Mouse (Mus musculus): ENCODE data around the gene Tfip11. TPM values are rescaled to one million over a fixed set of nuclear protein-coding genes. Genes with fewer than 3 reads are reported as not detected.

The Tfip11 gene
- polyA plus RNA-seq, 1 experiment from 2014 or later, result 37.8 TPM

GRCm38 (mm10) chr5:112368666-112369065 lies 42.5 kb downstream of the Tfip11 start:
- Histone ChIP-seq H3K4me2 (replicated peaks; ENCODE audit: low read depth, low read length) (no peak overlapping the region), H3K9ac (replicated peaks; ENCODE audit: low read length) (no peak overlapping the region), H3K27ac (ENCODE audit: low read length) (no peak overlapping the region), H3K27me3 (ENCODE audit: insufficient read depth, low read length) (no peaks in the 10 kb centered on the region), H3K9me3 (ENCODE audit: low read length) (no peaks in the 10 kb centered on the region), H3K36me3 (ENCODE audit: insufficient read depth, low read length) (peaks cover 49% of the 10 kb centered on the region), H3K4me3 (ENCODE audit: low read length) (no peak overlapping the region), H3K4me1 (ENCODE audit: insufficient read depth, low read length) (no peaks in the 10 kb centered on the region)
- ATAC-seq (ENCODE audit: low FRiP score, low TSS enrichment), result no peak
- 87% methylated on average over 10 of the region's 10 CpGs for WGBS

GRCm38 (mm10) chr5:112369326-112369725 lies 43.2 kb downstream of the Tfip11 start:
- Histone ChIP-seq H3K27ac (ENCODE audit: low read length) (no peak overlapping the region), H3K9ac (replicated peaks; ENCODE audit: low read length) (no peak overlapping the region), H3K36me3 (ENCODE audit: insufficient read depth, low read length) (peaks cover 44% of the 10 kb centered on the region), H3K27me3 (ENCODE audit: insufficient read depth, low read length) (no peaks in the 10 kb centered on the region), H3K4me1 (ENCODE audit: insufficient read depth, low read length) (no peaks in the 10 kb centered on the region), H3K9me3 (ENCODE audit: low read length) (no peaks in the 10 kb centered on the region), H3K4me2 (replicated peaks; ENCODE audit: low read depth, low read length) (no peak overlapping the region), H3K4me3 (ENCODE audit: low read length) (no peak overlapping the region)
- no peak for ATAC-seq (ENCODE audit: low FRiP score, low TSS enrichment)
- WGBS, result 92% methylated on average over 13 of the region's 13 CpGs

GRCm38 (mm10) chr5:112370236-112370813 lies 44.2 kb downstream of the Tfip11 start:
- H3K4me3 ChIP-seq (ENCODE audit: low read length), result no peak overlapping the region
- no peaks in the 10 kb centered on the region for H3K9me3 ChIP-seq (ENCODE audit: low read length)
- H3K36me3 ChIP-seq (ENCODE audit: insufficient read depth, low read length), result peaks cover 40% of the 10 kb centered on the region
- H3K4me2 ChIP-seq (replicated peaks; ENCODE audit: low read depth, low read length), result no peak overlapping the region
- H3K4me1 ChIP-seq (ENCODE audit: insufficient read depth, low read length), result no peaks in the 10 kb centered on the region
- 91% methylated on average over 12 of the region's 12 CpGs for WGBS
- H3K9ac ChIP-seq (replicated peaks; ENCODE audit: low read length), result no peak overlapping the region
- H3K27me3 ChIP-seq (ENCODE audit: insufficient read depth, low read length), result no peaks in the 10 kb centered on the region
- no peak overlapping the region for H3K27ac ChIP-seq (ENCODE audit: low read length)
- ATAC-seq (ENCODE audit: low FRiP score, low TSS enrichment), result no peak

GRCm38 (mm10) chr5:112371933-112372332 lies 45.8 kb downstream of the Tfip11 start:
- Histone ChIP-seq H3K4me1 (ENCODE audit: insufficient read depth, low read length) (no peaks in the 10 kb centered on the region), H3K27me3 (ENCODE audit: insufficient read depth, low read length) (no peaks in the 10 kb centered on the region), H3K36me3 (ENCODE audit: insufficient read depth, low read length) (peaks cover 37% of the 10 kb centered on the region), H3K27ac (ENCODE audit: low read length) (no peak overlapping the region), H3K4me2 (replicated peaks; ENCODE audit: low read depth, low read length) (no peak overlapping the region), H3K9me3 (ENCODE audit: low read length) (no peaks in the 10 kb centered on the region), H3K4me3 (ENCODE audit: low read length) (no peak overlapping the region), H3K9ac (replicated peaks; ENCODE audit: low read length) (no peak overlapping the region)
- ATAC-seq (ENCODE audit: low FRiP score, low TSS enrichment), result no peak
- WGBS, result 79% methylated on average over 7 of the region's 7 CpGs

DNA sequence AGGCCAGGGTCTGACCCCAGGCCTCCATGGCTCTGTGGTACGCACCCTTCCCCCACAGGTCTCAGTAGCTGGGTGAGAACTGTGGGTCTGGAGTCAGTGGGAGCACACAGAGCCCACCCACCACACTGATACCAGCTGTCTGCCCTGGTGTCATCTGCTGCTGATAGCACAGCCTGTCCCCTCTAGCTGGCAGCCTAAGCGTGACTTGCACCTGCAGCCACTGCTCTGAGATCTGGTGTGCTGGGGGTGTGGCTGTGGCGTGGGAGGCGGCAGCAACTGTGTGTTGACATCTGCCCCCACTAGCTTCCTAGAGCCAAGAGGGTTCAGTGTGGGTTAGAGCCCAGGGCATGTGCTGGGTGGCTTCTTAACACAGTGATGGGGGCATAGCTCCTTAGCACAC lies 50.0 kb downstream of the Tfip11 start:
- Histone ChIP-seq H3K4me2 (replicated peaks; ENCODE audit: low read depth, low read length) (no peak overlapping the region), H3K27ac (ENCODE audit: low read length) (no peak overlapping the region), H3K4me1 (ENCODE audit: insufficient read depth, low read length) (no peaks in the 10 kb centered on the region), H3K36me3 (ENCODE audit: insufficient read depth, low read length) (peaks cover 14% of the 10 kb centered on the region; the same call in 1 of the 2 replicates), H3K9me3 (ENCODE audit: low read length) (no peaks in the 10 kb centered on the region), H3K9ac (replicated peaks; ENCODE audit: low read length) (no peak overlapping the region), H3K27me3 (ENCODE audit: insufficient read depth, low read length) (no peaks in the 10 kb centered on the region), H3K4me3 (ENCODE audit: low read length) (no peak overlapping the region)
- WGBS, result 77% methylated on average over 4 of the region's 4 CpGs
- no peak for ATAC-seq (ENCODE audit: low FRiP score, low TSS enrichment)

DNA sequence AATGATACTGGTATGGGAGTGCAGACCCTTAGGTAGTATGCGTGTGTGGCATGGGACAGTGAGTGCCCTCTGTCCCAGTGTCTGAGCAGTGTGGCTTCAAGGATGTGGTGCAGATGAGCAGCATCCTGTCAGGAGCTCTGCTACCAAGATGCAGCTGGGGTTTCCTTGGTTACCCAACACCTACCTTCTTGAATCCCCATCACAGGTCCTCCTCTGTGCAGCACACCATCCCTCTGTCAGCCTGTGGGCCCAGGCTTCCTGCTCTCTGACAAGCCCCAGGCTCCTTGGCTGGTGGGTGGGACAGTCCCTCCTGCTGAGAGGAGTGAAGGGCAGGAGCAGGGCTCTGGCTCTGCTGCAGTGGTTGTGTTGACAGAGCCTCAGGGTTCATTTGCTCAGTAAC lies 51.2 kb downstream of the Tfip11 start:
- H3K27me3 ChIP-seq (ENCODE audit: insufficient read depth, low read length), result no peaks in the 10 kb centered on the region
- H3K4me1 ChIP-seq (ENCODE audit: insufficient read depth, low read length), result no peaks in the 10 kb centered on the region
- no peak overlapping the region for H3K9ac ChIP-seq (replicated peaks; ENCODE audit: low read length)
- no peak for ATAC-seq (ENCODE audit: low FRiP score, low TSS enrichment)
- H3K36me3 ChIP-seq (ENCODE audit: insufficient read depth, low read length), result peaks cover 12% of the 10 kb centered on the region; the same call in 1 of the 2 replicates
- no peak overlapping the region for H3K4me2 ChIP-seq (replicated peaks; ENCODE audit: low read depth, low read length)
- H3K4me3 ChIP-seq (ENCODE audit: low read length), result no peak overlapping the region
- no peaks in the 10 kb centered on the region for H3K9me3 ChIP-seq (ENCODE audit: low read length)
- H3K27ac ChIP-seq (ENCODE audit: low read length), result no peak overlapping the region
- 89% methylated on average over 1 of the region's 1 CpGs for WGBS

DNA sequence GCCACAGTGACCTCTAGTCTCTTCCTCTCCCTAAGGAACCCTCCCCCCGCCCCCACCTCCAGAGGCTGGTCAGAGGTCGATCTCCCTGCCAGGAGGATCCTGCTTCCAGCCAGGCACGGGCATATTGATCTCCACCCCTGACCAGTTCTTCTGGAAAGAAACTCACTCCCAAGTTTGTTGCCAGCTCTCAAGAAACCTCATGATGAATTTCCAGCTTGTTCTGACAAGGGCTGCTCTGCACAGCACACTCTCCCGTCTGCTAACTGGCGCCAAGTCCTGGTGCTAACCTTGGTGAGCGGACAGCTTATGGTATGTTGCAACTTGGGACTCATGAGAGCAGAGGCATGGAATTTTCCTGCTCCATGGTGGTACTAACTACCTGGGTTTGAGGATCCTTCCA lies 52.6 kb downstream of the Tfip11 start:
- ATAC-seq (ENCODE audit: low FRiP score, low TSS enrichment), result no peak
- H3K36me3 ChIP-seq (ENCODE audit: insufficient read depth, low read length), result peaks cover 12% of the 10 kb centered on the region; the same call in 1 of the 2 replicates
- no peaks in the 10 kb centered on the region for H3K9me3 ChIP-seq (ENCODE audit: low read length)
- no peak overlapping the region for H3K27ac ChIP-seq (ENCODE audit: low read length)
- H3K4me2 ChIP-seq (replicated peaks; ENCODE audit: low read depth, low read length), result no peak overlapping the region
- no peaks in the 10 kb centered on the region for H3K4me1 ChIP-seq (ENCODE audit: insufficient read depth, low read length)
- no peaks in the 10 kb centered on the region for H3K27me3 ChIP-seq (ENCODE audit: insufficient read depth, low read length)
- H3K9ac ChIP-seq (replicated peaks; ENCODE audit: low read length), result no peak overlapping the region
- H3K4me3 ChIP-seq (ENCODE audit: low read length), result no peak overlapping the region
- WGBS, result 72% methylated on average over 6 of the region's 6 CpGs

GRCm38 (mm10) chr5:112381154-112381553 lies 55.0 kb downstream of the Tfip11 start:
- Histone ChIP-seq H3K4me3 (ENCODE audit: low read length) (no peak overlapping the region), H3K27me3 (ENCODE audit: insufficient read depth, low read length) (no peaks in the 10 kb centered on the region), H3K9ac (replicated peaks; ENCODE audit: low read length) (no peak overlapping the region), H3K4me2 (replicated peaks; ENCODE audit: low read depth, low read length) (no peak overlapping the region), H3K9me3 (ENCODE audit: low read length) (no peaks in the 10 kb centered on the region), H3K27ac (ENCODE audit: low read length) (no peak overlapping the region), H3K36me3 (ENCODE audit: insufficient read depth, low read length) (peaks cover 3% of the 10 kb centered on the region; the same call in 1 of the 2 replicates), H3K4me1 (ENCODE audit: insufficient read depth, low read length) (no peaks in the 10 kb centered on the region)
- ATAC-seq (ENCODE audit: low FRiP score, low TSS enrichment), result no peak
- WGBS, result 81% methylated on average over 11 of the region's 11 CpGs

DNA sequence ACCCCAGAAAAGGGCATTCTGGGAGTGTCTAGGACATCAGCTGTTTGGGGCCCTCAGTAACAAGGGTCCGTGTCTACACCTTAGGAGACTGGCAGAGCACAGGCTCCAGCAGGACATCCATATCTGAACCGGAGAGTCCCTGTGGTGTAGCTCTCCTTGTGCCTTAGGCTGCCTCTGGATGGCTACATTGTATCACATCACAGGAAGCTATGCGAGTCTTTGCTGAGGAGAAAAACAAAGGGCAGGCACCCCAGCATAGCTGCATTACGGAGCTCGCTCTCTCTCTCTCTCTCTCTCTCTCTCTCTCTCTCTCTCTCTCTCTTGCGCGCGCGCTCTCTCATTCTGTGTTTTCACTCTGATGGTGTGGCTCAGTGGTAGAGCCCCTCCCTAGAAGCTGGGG lies 55.9 kb downstream of the Tfip11 start:
- ATAC-seq (ENCODE audit: low FRiP score, low TSS enrichment), result no peak
- no peak overlapping the region for H3K4me3 ChIP-seq (ENCODE audit: low read length)
- H3K4me2 ChIP-seq (replicated peaks; ENCODE audit: low read depth, low read length), result no peak overlapping the region
- no peak overlapping the region for H3K27ac ChIP-seq (ENCODE audit: low read length)
- peaks cover 3% of the 10 kb centered on the region; the same call in 1 of the 2 replicates for H3K36me3 ChIP-seq (ENCODE audit: insufficient read depth, low read length)
- H3K9ac ChIP-seq (replicated peaks; ENCODE audit: low read length), result no peak overlapping the region
- H3K9me3 ChIP-seq (ENCODE audit: low read length), result no peaks in the 10 kb centered on the region
- WGBS, result 68% methylated on average over 9 of the region's 9 CpGs
- H3K27me3 ChIP-seq (ENCODE audit: insufficient read depth, low read length), result no peaks in the 10 kb centered on the region
- no peaks in the 10 kb centered on the region for H3K4me1 ChIP-seq (ENCODE audit: insufficient read depth, low read length)

DNA sequence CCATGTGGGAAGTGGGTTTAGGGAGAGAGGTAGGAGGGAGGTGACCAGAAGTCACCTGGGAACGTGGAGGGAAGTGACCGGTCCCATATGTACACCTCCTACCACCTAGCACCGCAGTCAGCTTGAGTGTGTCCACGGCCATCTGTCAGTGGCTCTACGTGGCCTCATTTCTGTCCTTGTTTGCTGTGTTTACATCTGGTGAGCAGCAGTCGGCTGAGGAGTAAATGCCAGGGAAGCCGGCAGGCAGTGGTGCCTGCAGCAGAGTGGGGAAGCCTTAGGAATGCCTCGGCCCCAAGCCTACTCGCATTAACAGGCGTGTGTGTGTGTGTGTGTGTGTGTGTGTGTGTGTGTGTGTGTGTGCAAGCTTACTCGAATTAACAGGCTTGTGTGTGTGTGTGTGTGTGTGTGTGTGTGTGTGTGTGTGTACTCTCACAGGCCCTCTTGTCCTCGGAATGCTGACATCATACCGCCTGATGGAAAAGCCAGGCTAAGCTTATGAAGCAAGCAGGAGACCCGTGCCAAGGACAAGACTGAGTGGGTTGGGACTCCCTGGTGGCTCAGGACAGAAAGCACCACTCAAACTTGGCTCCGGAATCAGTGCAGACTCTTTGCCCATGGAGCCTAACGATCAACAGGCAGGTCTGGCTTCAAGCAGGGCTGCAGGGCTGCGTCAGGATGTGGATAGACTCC lies 56.6 kb downstream of the Tfip11 start:
- Histone ChIP-seq H3K9me3 (ENCODE audit: low read length) (no peaks in the 10 kb centered on the region), H3K27me3 (ENCODE audit: insufficient read depth, low read length) (no peaks in the 10 kb centered on the region), H3K9ac (replicated peaks; ENCODE audit: low read length) (no peak overlapping the region), H3K36me3 (ENCODE audit: insufficient read depth, low read length) (peaks cover 3% of the 10 kb centered on the region; the same call in 1 of the 2 replicates), H3K27ac (ENCODE audit: low read length) (no peak overlapping the region), H3K4me1 (ENCODE audit: insufficient read depth, low read length) (no peaks in the 10 kb centered on the region), H3K4me2 (replicated peaks; ENCODE audit: low read depth, low read length) (no peak overlapping the region), H3K4me3 (ENCODE audit: low read length) (no peak overlapping the region)
- no peak; the same call in 1 of the 2 replicates for ATAC-seq (ENCODE audit: low FRiP score, low TSS enrichment)
- WGBS, result 66% methylated on average over 17 of the region's 17 CpGs

All from kidney, embryonic 16.5 days (tissue).